Mouse (Mus musculus): ENCODE measurements around the gene Rab3gap1.
A peak's percentile ranks its signal among the peaks of the same experiment; 100 is the strongest.

Gene Rab3gap1

DNA sequence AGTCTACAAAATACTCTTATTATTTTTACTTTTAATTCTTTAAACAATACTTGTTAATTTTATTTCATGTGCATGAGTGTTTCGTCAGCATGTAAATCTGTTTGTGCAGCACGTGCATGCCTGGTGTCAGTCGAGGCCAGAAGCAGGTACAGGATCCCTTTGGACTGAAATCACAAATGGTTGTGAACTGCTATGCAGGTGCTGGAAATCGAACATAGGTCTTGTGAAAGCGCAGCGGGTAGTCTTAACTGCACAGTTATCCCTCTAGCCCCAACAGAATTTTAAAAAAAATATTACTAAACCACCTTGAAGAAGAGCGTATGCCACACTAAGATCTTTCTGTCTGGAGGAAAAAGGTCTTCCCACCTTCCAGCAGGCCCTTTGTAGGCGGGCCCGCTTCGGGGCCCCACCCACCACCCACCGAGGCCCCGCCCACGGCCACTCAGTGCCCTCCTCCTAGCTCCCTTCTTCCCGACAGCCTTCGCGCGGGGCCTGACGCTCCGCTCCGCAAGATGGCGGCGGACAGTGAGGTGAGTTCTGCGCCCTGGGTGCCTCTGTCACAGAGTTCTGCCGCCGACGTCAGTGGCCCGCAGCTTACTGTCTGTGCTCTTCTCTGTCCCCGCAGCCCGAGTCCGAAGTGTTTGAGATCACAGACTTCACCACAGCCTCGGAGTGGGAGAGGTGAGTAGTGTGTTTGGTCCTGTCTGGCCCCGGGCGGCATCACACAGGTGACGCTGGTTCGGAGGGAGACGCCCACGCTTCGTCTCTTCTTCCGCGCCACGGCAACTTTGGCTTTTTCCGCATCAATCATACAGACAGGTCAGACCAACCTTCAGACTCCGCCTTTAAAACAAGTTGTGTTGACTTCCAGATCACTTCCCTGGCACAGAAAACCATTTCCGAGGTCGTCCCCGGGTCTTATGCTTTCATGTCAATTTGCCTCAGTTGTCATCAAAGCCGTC lies at the start of gene Rab3gap1:
Rab3gap1 (plus strand) TSS at position 474 of the 962 bp plus-strand sequence.
- DNase-seq (ENCODE audit: low spot score in 2 of 2) = peak; percentile 84 to 90

DNA sequence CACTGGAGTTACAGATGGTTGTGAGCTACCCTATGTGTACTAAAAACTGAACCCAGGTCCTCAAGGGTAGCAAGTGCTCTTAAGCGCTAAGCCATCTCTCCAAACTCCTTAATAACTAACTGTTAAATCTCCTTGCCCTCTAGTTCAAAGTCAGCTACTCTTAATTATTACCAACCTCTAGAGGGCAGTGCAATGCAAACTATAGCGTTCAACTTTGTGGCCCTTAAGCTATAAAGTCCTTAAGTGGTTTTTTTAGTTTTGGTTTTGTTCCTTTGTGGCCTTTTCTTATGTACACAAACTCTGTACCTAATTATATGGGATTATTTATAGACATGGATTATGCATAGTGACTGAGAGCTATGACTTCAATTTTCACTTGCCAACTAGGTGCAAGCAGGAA lies 41.2 kb upstream of the Rab3gap1 start:
- DNase-seq (ENCODE audit: low spot score in 2 of 2) = peak; percentile 11 to 43

DNA sequence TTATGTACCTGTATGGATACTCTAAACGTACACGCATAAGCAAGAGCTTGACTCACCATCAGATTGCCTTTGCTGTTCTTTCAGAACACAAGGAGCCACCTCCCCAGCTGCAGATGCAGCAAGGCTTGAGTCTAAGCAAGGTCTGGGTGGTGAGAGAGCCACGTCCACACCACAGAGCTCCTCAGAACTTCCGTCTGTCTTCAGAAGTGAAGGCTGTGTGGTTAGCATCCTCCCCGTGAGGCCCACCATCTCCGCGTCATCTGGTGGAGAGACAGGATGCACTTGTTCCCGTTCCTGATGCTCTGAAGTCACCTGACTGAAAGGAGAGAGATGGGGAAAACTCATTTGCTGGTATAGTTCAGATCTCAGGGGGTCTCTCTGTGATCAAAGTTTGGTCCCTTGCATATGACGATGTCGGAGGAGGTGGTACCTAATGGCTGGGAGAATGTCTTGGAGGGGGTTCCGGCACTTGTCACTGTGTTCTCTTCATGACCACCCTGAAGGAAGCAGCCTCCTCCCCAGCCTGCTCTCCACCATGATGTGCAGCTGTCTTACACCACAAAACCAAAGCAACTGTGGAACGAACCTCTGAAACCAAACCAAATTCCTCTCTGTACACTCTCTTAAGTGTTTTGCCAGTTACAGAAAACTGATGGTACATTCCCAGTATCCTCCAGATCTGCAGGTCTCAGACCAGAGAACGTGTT lies 38.2 kb upstream of the Rab3gap1 start:
- DNase-seq (ENCODE audit: low spot score in 2 of 2) = peak; percentile 17 to 39

DNA sequence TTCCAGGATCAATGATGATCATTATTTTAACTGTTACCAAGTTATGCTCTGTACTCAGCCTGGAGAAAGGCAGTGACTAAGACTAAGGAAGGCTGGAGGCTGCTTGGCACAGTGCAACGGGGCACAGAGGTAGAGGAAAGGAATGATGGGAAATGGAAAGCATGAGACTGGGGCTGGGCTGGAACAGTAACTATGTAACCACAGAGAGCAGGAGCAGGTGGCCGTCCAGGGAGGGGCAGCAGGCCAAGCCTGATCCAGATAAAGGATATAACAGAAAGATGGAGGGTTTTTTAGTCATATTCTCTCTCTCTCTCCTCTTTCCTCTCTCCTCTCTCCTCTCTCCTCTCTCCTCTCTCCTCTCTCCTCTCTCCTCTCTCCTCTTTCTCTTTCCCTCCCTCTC lies 34.9 kb upstream of the Rab3gap1 start:
- no peak for DNase-seq (ENCODE audit: low spot score in 2 of 2)

DNA sequence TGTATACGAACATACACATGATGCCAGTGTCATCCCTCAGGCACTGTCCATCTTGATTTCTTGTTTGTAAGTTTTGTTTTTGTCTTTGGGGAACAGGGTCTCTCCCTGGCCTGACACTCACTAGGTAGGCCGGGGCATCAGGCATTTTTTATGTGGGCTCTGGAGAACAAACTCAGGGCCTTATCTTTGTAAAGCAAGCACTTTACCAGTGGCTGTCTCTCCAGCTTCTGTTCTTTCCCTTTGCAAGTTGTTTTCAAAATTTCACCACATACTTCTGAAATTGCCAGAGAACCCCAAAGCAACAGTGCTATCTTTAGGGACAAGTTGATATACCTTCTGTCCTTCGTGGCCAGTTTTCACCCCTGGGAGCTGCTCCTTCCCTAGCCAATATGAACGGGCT lies 34.4 kb upstream of the Rab3gap1 start:
- no peak for DNase-seq (ENCODE audit: low spot score in 2 of 2)

- DNase-seq (ENCODE audit: low spot score in 2 of 2) = no peak
Measured at GRCm38 (mm10) chr1:127836619-127837018, 32.0 kb upstream of the Rab3gap1 start.

DNA sequence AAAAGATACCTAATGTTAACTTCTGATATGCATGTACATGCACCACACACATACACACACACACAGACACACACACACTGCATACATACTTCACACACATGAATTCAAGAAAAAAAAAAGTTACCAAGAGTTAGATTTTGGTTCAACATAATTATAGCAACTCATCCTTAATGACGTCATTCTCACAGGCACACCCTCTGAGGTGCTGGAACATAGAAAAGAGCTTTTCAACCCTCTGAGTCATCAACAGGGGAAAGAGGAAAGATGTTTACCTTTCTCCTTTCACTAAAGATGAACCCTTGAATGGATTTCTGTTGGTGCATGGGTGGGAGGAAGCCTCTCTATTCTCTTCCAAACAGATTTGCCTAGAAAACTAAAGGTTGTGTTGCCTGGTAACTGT lies 30.0 kb upstream of the Rab3gap1 start:
- DNase-seq (ENCODE audit: low spot score in 2 of 2) = no peak

- DNase-seq (ENCODE audit: low spot score in 2 of 2) = no peak
Measured at GRCm38 (mm10) chr1:127845472-127845871, 23.1 kb upstream of the Rab3gap1 start.

- no peak for DNase-seq (ENCODE audit: low spot score in 2 of 2)
Measured at GRCm38 (mm10) chr1:127850075-127850610, 18.4 kb upstream of the Rab3gap1 start.

DNA sequence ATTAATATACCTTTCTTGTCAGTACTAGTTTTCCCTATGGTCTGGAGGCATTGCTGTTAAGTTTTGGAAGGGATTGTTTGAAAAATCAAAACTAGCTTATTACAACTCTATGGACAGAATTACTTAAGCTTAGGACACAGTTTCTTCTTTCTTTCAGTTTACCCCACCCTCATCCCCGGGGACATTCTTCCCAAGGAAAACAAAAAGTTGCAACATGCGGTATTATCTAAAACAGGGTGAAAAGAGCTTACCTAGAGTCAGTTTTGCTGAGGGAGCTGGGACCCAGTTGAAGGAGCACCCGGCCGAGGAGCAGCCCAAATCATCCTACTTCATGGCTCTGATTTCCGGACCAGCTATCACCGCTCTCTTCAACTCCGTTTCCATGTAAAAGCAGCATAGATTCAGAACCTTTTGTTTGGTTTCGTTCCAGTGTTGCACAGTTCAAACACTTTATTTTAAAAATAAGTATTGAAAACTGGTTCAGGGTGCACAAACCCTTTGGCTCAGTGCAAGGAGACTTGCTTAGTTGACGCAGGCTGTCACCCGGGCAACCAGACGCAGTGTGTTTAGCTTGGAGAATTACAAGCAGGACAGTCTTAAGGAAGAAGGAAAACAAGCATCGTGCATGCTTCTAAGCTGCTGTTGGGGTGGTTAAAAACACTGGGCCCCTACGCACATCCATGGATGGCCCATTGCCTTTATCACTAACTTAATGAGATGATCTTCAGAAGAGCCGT lies 13.9 kb upstream of the Rab3gap1 start, which contains the start of gene Map3k19:
Map3k19 (minus strand) TSS at position 546 of the 737 bp plus-strand sequence.
- DNase-seq (ENCODE audit: low spot score in 2 of 2) = no peak

GRCm38 (mm10) chr1:127858945-127859648 lies 9.5 kb upstream of the Rab3gap1 start:
- peak in 1 of 2 experiments; percentile 16 for DNase-seq (ENCODE audit: low spot score in 2 of 2)

- DNase-seq (ENCODE audit: low spot score in 2 of 2) = no peak
Measured at GRCm38 (mm10) chr1:127859799-127860400, 8.7 kb upstream of the Rab3gap1 start.

GRCm38 (mm10) chr1:127860492-127860891 lies 8.1 kb upstream of the Rab3gap1 start:
- DNase-seq (ENCODE audit: low spot score in 2 of 2) = no peak

GRCm38 (mm10) chr1:127861900-127862299 lies 6.7 kb upstream of the Rab3gap1 start:
- DNase-seq (ENCODE audit: low spot score in 2 of 2) = no peak

DNA sequence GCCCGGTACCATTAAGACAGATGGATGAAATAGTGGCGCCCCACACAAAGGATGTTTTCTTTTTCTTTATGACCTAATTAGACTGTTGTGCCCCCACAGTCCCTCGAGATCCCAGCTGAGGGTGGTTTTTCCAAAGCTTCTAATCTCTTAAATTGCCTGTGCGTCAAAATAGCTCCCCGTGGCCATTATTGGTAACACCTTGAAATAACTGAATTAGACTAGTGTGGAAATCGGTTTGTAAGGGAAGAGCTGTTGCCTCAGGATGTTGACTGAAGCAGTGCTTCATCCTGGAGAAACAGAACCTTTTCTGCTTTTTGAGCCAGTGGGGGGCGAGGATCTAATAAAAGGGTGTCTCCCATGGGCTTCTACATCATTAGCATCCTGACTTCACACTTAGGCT lies 4.8 kb upstream of the Rab3gap1 start:
- DNase-seq (ENCODE audit: low spot score in 2 of 2) = no peak

DNA sequence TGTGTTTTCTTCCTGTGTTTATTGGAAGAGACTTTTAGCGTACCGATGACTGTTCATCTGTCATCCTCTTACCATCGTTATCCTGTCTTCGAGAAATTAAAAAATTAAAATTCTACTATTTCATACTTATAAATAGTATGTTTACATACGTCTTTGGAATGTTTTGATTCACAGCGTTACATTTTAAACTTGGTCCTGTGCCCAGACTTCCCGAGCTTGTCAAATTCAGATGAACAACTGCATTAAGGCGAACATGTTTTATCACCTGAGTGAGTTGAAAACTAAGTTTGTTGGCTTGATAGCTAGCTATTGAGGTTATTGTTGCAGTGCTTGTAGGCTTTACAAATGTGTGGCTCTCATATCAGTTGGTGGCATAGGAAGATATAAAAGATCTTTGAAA lies 703 bp downstream of the Rab3gap1 start:
- DNase-seq (ENCODE audit: low spot score in 2 of 2) = no peak

GRCm38 (mm10) chr1:127899401-127899800 lies 30.8 kb downstream of the Rab3gap1 start:
- DNase-seq (ENCODE audit: low spot score in 2 of 2) = no peak

DNA sequence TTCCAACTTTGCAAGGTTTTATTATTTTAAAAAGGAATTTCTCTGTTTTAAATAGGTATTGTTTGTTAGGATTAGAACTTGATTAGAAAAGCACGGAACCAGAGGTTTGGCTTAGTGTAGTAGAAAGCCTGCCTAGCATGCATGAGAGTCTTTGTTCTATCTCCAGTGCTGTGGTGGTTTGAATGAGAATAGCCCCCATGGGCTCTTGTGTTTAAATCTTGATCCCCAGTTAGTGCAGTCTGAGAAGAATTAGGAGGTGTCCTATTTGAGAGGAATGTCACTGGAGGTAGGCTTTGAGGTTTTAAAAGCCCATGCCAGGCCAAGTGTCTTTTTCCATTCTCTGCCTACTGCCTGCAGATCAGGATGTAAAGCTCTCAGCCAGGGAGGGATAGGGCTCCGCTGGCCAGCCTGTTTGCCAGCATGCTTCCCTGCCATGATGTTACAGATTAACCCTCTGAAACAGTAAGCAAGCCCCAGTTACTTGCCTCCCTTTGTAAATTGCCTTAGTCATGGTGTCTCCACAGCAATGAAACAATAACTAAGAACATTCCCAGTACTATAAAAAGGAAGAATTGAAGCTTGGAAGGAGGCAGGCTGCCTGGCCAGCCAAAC lies 36.3 kb downstream of the Rab3gap1 start:
- no peak for DNase-seq (ENCODE audit: low spot score in 2 of 2)

GRCm38 (mm10) chr1:127913116-127913515 lies 44.5 kb downstream of the Rab3gap1 start:
- DNase-seq (ENCODE audit: low spot score in 2 of 2) = no peak

GRCm38 (mm10) chr1:127915316-127915715 lies 46.7 kb downstream of the Rab3gap1 start:
- DNase-seq (ENCODE audit: low spot score in 2 of 2) = no peak

Data from natural killer cell, adult 2 months (primary cell).